Mouse (Mus musculus) megakaryocyte, embryonic 14.5 days (primary cell): ENCODE measurements around the gene Ofd1. TPM values are rescaled to one million over a fixed set of nuclear protein-coding genes. Genes with fewer than 3 reads are reported as not detected.

ENCODE experiments used
- H3K27me3 ChIP-seq: replicated peaks from 2 replicates; pipeline ENCODE3; 2012; ENCODE audit warnings: inconsistent platforms
- H3K36me3 ChIP-seq: replicated peaks from 2 replicates; pipeline ENCODE3; 2012; ENCODE audit warnings: low read length, inconsistent platforms, mixed read lengths
- H3K4me1 ChIP-seq: 2 replicates; pipeline ENCODE4 v1.6.1; 2012; ENCODE audit warnings: inconsistent platforms
- H3K4me3 ChIP-seq: replicated peaks from 2 replicates; pipeline ENCODE3; 2012; ENCODE audit warnings: moderate library complexity, mild to moderate bottlenecking, inconsistent platforms
- H3K9me3 ChIP-seq: 2 replicates; pipeline ENCODE4 v1.6.1; 2012; ENCODE audit warnings: inconsistent platforms
- FLI1 ChIP-seq: IDR thresholded peaks from 2 replicates; pipeline ENCODE4 v1.6.1; 2012; ENCODE audit warnings: low read length, inconsistent platforms, mixed read lengths
- GATA1 ChIP-seq: IDR thresholded peaks from 3 replicates; pipeline ENCODE4 v1.6.1; 2012; ENCODE audit warnings: mixed read lengths, low read length, inconsistent platforms, borderline replicate concordance
- polyA plus RNA-seq: library from polyadenylated mRNA; stranded (reverse); fragments of >175 nt; gene quantifications from 2 replicates; pipeline ENCODE4 v1.2.3, GENCODE M21; 2012; ENCODE audit warnings: low replicate concordance; ENCODE audit not compliant: insufficient read depth

The Ofd1 gene
- polyA plus RNA-seq, 1 experiment = 1.6 TPM

- Histone ChIP-seq H3K36me3 (peaks cover 27% of the 10 kb centered on the region), H3K27me3 (peaks cover 6% of the 10 kb centered on the region), H3K9me3 (peaks cover 5% of the 10 kb centered on the region; the same call in 1 of the 2 replicates), H3K4me1 (peaks cover 42% of the 10 kb centered on the region), H3K4me3 (peak within 1 kb of the TSS; percentile 95)
- no peak for TF ChIP-seq FLI1
Measured at GRCm38 (mm10) chrX:166440036-166440615, 378 bp downstream of the Ofd1 start, which contains the start of gene Trappc2. Trappc2 (plus strand) TSS chrX:166440574.

- TF ChIP-seq GATA1 (no peak), FLI1 (no peak)
- H3K4me3 ChIP-seq = no peak overlapping the region
- peaks cover 3% of the 10 kb centered on the region for H3K27me3 ChIP-seq
- H3K9me3 ChIP-seq = peaks cover 4% of the 10 kb centered on the region
- H3K36me3 ChIP-seq = peaks cover 68% of the 10 kb centered on the region
- peaks cover 15% of the 10 kb centered on the region; the same call in 1 of the 2 replicates for H3K4me1 ChIP-seq
Measured at GRCm38 (mm10) chrX:166434812-166435211, 5.7 kb downstream of the Ofd1 start.

GRCm38 (mm10) chrX:166416196-166416595 is 24.3 kb downstream of the Ofd1 start:
- Histone ChIP-seq H3K4me1 (no peaks in the 10 kb centered on the region), H3K27me3 (no peaks in the 10 kb centered on the region), H3K9me3 (no peaks in the 10 kb centered on the region), H3K4me3 (no peak overlapping the region), H3K36me3 (peaks cover 33% of the 10 kb centered on the region)
- TF ChIP-seq GATA1 (no peak), FLI1 (no peak)

- Histone ChIP-seq H3K4me3 (no peak overlapping the region), H3K36me3 (peaks cover 91% of the 10 kb centered on the region), H3K27me3 (peaks cover 8% of the 10 kb centered on the region), H3K4me1 (0 out of 2 replicates have a peak, but pooled peaks cover 3% of the 10 kb centered on the region), H3K9me3 (no peaks in the 10 kb centered on the region)
- TF ChIP-seq GATA1 = no peak
- TF ChIP-seq FLI1 = no peak
Measured at GRCm38 (mm10) chrX:166407865-166408264, 32.6 kb downstream of the Ofd1 start.

GRCm38 (mm10) chrX:166393753-166394152 is 46.8 kb downstream of the Ofd1 start:
- Histone ChIP-seq H3K36me3 (peaks cover 56% of the 10 kb centered on the region), H3K4me1 (no peaks in the 10 kb centered on the region), H3K9me3 (0 out of 2 replicates have a peak, but pooled peaks cover 3% of the 10 kb centered on the region)

GRCm38 (mm10) chrX:166386656-166387055 is 53.8 kb downstream of the Ofd1 start:
- Histone ChIP-seq H3K27me3 (peaks cover 16% of the 10 kb centered on the region), H3K4me1 (peaks cover 6% of the 10 kb centered on the region), H3K9me3 (no peaks in the 10 kb centered on the region), H3K4me3 (no peak overlapping the region), H3K36me3 (peaks cover 19% of the 10 kb centered on the region)
- no peak for TF ChIP-seq GATA1
- TF ChIP-seq FLI1 = no peak

More at GRCm38 (mm10) chrX:166393753-166394152, 46.8 kb downstream of the Ofd1 start:
- TF ChIP-seq GATA1 = no peak
- no peak for TF ChIP-seq FLI1
- Histone ChIP-seq H3K27me3 (peaks cover 2% of the 10 kb centered on the region), H3K4me3 (no peak overlapping the region)

GRCm38 (mm10) chrX:166384935-166385334 is 55.6 kb downstream of the Ofd1 start:
- no peak overlapping the region for H3K4me3 ChIP-seq
- TF ChIP-seq GATA1 = no peak
- no peak for TF ChIP-seq FLI1
- H3K9me3 ChIP-seq = no peaks in the 10 kb centered on the region
- H3K27me3 ChIP-seq = peaks cover 17% of the 10 kb centered on the region
- peaks cover 3% of the 10 kb centered on the region for H3K36me3 ChIP-seq
- H3K4me1 ChIP-seq = peaks cover 6% of the 10 kb centered on the region

- no peak for TF ChIP-seq FLI1
- TF ChIP-seq GATA1 = no peak
Measured at GRCm38 (mm10) chrX:166383606-166384005, 56.9 kb downstream of the Ofd1 start.

GRCm38 (mm10) chrX:166378652-166379051 is 61.9 kb downstream of the Ofd1 start:
- TF ChIP-seq FLI1 (no peak), GATA1 (no peak)
- peaks cover 23% of the 10 kb centered on the region for H3K27me3 ChIP-seq
- no peaks in the 10 kb centered on the region for H3K9me3 ChIP-seq
- H3K4me1 ChIP-seq = peaks cover 24% of the 10 kb centered on the region
- H3K36me3 ChIP-seq = no peaks in the 10 kb centered on the region
- no peak overlapping the region for H3K4me3 ChIP-seq

More at GRCm38 (mm10) chrX:166383606-166384005, 56.9 kb downstream of the Ofd1 start:
- Histone ChIP-seq H3K36me3 (no peaks in the 10 kb centered on the region), H3K4me1 (peaks cover 6% of the 10 kb centered on the region), H3K9me3 (no peaks in the 10 kb centered on the region), H3K4me3 (no peak overlapping the region), H3K27me3 (peaks cover 17% of the 10 kb centered on the region)

- Histone ChIP-seq H3K4me1 (peaks cover 24% of the 10 kb centered on the region), H3K36me3 (no peaks in the 10 kb centered on the region), H3K27me3 (peaks cover 28% of the 10 kb centered on the region), H3K9me3 (no peaks in the 10 kb centered on the region), H3K4me3 (no peak overlapping the region)
- TF ChIP-seq GATA1 = no peak
- TF ChIP-seq FLI1 = no peak
Measured at GRCm38 (mm10) chrX:166376681-166377328, 63.7 kb downstream of the Ofd1 start.
